Mouse (Mus musculus): ENCODE measurements around the gene Jak1.

DNA sequence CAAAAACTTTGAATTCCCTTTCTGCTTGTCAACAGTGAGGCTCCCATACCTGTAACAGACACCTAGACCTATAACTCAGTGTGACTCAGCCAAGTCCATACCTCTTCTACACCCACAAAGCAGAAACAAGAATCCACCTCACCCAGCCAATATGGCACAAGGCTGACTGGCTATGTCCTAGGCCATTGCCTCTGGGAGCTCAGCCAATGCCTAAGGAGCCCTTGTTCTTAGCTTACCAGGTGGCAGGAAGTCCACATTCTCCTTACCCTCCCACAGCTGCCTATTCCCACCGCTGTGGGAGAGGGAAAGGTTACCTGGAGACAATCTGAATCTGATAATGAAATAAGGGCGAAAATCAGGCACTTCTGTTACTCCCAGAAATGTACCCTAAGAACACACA is 34.5 kb downstream of the Jak1 start:
- TF ChIP-seq CTCF (IDR thresholded peaks at IDR 0.05; ENCODE audit: low read depth, low read length) (no peak), POLR2A (IDR thresholded peaks at IDR 0.05; ENCODE audit: borderline replicate concordance, low read depth, low read length) (no peak)

All from bone marrow macrophage, adult 2 months (primary cell).